Mouse (Mus musculus) embryo, embryonic 10.5 days (tissue): ENCODE measurements around the gene Ptprm.
A peak's percentile ranks its signal among the peaks of the same experiment; 100 is the strongest.

Source experiments
- DNase-seq: peaks from one replicate; pipeline ENCODE4 v3.0.0-alpha.2; 2015; ENCODE audit warnings: low spot score

Ptprm gene

DNA sequence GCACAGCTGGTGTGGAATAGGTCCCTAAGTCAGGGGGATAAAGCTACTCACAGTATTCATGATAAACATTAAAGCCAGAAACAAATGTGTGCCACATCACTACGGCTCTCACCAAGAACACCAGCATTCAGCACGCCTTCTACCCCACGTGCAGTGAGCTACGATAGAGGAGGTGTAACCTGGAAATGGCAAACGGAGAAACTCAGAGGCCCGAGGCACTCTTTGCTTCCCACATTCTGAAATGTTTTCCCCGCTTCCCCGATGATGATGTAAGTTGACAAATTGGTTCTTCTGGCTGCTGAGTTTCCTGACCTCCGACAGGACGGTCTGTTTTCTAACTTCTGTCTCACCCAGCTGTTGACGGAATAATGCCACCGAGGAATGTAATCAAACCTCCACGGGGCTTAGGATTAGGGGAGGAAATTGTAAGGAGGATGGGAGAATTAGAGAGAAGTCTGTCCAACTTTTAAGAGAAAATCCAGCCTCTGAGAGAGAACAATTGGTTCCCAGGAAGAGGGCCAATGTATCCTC is 72.6 kb downstream of the Ptprm start:
- peak; percentile 19 for DNase-seq

DNA sequence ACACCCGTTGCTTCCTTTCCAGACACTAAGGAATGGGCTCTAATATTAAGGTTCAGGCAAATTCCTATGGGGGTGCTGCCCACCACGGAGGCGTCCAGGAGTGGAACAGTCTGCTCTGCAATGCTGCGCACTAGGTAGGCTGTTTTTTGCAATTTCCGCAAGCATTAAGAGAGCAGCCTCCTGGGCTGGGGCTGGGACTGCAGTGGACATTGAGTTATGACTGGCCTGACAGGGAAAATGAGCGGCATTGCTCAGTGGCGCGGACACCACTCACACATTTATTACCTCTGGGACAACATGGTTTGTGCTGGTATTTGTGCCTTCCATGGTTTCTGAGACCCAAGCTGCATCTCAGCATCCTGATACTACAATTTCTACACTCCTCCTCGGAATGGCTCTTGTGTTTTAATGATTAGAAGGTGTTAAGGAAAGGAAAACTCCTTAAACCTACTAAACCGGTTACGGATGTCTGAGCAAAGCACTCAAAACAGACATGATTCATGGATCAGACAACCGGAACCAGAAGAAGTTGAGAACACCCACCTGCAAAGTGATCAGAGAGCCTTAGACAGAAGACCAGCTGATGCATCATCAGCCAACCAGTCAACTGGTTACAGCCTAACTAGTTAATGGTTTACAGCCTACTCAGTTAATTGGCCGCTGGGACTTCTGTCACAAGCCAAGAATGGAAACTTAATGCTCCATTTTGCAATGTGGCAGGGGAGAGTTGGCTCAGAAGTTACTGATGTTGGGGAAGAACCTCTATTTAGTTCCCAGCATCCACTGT is 76.9 kb downstream of the Ptprm start:
- DNase-seq, result no peak

DNA sequence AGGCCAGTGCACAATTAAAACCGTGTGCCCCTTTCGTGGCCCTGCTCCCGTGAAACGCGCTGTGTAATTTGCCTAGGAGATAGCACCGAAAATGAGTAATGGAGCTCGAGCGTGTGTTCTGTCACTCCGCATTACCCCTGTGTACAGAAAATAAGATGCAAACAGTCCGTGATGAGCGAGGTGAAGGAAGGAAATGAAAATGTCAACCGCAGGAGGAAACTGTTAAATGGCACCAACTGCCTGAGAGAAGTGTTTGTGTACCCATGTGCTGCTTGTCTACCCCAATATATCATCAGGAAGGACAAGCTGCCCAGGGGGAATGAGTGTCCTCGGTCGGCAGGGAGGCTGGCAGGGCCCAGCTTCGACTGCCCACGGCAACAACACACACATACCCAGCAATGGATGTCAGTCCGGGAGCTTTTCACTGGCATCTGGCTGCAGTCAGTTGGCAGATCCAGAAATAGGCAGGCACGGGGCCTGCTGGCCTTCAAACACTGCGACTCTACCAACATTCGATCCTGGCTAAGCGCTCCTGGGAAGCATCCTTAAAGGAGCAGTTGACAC is 79.6 kb downstream of the Ptprm start:
- DNase-seq, result no peak

DNA sequence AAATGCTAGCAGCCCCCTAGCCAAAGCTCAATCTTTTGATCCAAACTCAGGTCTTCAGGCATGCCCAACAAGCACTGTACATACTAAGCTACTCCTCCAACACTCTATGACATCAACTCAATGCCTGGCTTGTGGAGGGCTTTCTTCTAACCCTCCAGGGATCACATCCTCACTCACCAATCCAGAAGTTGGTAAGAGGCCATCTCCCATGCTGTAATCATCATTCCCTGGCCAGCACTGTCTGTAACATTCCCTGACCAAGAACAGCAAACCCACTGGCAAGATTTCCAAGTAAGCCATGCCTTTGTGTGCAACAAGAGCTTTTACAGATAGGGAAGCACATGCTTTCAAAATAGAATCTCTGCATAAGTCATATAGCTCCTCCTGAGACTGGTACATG is 81.3 kb downstream of the Ptprm start:
- no peak for DNase-seq

DNA sequence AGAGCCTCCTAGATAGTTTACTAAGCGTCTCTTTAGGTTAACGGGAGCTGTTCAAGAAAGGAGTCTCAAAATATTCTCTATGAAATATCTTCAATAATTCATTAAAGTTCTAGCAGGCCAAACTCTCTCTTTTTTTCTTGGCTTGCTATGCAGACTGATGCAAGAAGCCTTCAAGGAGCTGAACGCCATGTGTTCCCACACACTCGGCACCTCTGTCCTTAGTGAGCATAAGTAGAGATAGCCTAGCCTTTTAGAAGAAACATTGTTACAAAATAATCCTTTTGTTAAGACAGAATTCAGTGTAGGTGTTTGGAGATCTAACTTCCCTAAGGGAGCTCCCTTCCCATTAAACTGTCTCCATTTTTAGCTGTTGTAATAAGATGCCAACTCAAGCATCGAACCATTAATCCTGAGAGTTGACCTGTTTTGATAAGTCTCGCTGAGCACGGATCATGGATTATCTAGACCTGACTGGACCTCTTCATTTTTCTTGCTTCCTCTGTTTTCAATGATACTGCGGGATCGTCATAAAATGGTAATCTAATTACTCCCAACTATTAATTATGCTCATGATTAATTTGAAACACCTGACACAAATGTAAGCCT is 85.7 kb downstream of the Ptprm start:
- DNase-seq, result no peak

DNA sequence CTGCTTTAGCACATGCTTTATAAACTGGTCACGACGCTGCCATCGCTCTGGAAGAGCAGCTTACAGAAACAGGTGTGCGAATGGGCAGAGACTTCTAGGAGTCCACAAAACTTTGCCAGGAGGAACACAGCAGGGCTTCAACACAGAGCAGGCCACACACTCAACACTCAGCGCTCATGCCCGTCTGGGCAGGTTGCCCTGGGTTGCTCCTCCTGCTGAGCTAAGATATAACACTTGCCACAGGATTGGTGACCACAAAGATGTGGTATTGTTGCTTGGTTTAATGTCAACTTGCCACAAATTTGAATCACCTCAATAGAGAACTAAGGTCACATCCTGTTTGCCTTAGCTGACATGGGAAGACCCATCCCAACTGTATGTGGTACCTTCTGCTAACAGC is 88.0 kb downstream of the Ptprm start:
- no peak for DNase-seq

DNA sequence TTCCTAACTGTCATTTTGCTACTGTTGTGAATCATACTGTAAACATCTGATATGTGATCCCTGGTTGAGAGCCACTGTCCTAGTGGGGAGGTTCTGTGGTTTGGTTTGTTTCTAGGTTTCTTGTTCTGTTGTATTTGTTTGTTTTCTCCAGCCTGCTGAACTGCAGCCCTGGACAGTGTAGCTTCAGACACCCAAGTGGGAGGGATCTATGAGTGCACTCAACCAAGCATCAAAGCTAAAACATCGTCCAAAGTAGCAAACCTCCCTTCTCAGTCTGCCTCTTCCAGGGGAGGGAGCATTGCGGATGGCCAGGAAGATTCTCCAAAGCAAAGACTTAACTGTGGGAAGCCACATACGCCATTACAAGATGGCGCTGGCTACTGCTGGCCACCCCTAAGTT is 88.7 kb downstream of the Ptprm start:
- DNase-seq, result no peak

DNA sequence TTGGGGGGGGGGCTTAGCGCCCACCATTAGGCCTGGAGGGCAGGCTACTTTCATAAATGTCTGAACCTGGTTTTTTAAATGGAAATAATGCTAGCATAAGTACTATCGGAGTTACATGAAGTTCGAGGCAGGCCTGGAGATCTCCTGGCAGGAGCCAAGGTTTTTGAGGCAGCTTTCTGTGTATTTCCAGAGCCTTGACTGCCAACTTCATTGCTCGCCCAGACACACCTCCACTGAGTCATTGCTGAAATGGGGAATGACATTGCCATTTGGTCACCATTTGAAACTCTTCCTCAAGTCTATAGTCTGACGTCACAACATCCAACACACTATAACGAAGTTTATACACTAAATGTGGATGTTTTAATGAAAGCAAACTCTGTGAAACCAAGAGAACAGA is 89.5 kb downstream of the Ptprm start:
- DNase-seq, result no peak

DNA sequence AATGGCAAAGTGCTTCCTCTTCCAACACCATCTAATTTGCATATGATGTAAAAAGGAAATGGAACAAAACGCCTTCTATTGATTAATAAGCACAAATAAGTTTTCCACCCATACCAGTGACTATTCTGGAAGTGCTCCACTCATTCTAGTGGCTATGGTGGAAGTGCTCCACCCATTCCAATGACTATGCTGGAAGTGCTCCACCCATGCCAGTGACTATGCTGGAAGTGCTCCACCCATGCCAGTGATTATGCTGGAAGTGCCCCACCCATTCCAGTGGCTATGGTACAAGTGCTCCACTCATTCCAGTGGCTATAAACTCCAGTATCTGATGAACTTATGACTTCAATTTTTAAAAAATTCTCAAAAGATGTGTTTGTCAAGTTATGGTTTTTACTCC is 91.2 kb downstream of the Ptprm start:
- no peak for DNase-seq

DNA sequence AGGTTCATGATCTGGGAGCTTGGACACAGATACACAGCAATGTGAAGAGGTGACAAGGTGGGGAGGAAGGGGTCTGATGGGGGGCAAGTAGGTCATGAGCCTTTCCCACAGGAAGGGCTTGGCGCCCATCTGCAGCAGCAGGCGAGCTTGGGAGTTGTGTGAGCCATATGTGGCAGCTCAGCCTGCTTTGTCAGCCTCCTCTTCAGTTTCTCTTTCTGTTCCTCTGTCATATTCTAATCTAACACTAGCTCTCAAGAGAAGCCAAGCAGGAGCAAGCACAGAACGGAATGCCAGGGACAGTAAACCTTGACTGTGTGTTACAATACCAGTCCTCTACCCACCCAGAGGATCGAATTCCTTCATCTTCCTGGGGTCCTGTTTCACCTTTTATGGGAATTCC is 94.2 kb downstream of the Ptprm start:
- no peak for DNase-seq

DNA sequence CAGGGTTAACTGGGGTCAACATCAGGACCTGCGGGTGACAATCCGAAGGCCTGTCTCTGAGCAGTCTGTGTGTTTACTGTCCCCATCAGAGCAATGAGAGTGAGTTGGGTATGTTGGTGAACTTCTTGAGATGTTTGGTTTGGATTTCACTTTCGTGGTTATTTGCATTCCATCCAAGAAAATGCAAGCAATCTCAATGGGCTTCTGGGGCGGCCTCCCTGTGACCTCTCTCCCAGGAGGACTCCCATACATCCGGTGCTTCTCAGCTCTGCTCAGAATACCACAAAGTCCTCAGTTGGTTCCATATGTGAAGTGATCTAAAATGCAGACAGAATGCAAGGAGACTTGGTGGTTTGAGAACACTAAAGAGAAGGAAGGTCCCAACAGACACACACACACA is 96.5 kb downstream of the Ptprm start:
- DNase-seq, result no peak

DNA sequence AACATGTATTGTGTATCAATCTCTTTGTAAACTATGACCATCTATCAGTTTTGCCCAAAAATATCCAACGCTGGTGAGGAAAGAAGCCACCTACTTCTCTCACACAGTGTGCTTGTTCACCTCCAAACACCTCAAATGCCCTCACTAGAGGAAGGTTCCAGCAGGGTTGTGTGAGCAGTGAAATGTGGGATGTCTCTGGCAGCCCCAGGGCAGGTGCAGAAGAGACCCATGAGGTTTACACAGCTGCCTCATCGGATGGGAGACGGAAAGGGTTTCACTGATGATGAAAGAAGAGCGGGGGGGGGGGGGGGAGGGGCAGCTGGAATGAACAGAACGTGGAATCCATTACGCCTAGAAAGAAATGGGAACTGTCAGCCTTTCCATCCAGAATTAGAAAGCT is 98.1 kb downstream of the Ptprm start:
- DNase-seq, result no peak

DNA sequence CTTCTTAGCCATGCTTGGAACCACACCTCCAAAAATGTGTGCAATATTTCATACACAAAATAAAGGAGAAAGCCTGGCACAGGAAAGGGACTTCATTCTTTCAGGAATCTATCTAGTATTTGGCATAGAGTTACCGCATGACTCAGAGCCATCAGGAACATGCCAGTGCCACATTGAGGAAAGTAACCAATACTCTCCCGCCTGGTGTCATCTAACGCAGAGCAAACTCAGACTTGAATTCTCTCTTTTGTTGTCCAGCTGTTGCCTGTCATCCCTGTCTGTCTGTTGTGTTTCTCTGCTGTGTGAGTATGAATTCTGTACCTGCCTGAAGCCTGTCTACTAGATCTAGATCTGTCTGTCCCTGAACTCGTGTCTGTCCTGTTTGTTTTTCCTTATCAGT is 100.8 kb downstream of the Ptprm start:
- DNase-seq, result no peak

DNA sequence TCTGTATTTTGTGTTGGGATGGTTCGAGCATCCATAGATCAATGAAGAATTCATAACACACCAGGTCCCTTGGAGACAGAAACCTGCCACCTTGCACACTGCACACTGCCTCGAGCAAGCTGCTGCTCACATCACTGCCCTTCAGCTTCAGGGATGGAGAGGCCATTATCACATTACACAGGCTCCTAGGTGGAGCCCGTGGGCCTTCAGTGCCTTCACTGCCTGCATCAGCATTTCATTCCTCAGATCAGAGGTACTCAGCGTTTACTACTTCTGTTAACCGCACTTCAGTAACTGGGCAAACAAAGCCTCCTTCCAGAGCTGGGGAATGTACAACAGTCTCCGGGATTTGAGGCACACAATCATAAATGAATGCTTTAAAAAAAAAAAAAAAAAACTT is 101.3 kb downstream of the Ptprm start:
- no peak for DNase-seq

DNA sequence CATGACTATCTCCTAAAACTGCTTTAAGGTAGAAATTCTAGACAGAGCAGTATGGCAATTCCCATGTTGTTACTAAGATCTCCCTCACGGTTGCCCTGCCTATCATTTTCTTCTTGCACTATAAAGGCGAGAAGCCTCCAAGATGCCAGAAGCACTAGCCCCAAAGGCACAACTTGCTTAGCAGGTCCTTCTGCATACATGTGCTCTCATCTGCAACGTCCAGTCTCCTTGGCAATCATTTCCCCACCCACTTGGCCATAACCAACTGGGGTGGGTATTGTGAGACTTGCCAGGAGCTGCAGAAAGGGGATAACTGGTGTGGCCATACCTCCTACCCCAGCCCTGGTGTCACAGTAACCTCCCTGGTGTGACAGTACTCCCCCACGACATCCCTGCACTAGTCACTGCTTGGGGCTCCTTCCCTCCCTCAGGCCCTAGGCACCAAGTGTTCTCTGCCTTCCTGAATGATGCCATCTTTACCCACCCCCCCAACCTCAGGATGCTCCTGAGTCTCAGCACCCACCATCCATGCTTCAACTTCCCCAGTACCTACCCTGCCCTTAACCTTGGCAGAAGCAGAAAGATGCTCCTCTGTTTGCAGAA is 108.9 kb downstream of the Ptprm start:
- no peak for DNase-seq

DNA sequence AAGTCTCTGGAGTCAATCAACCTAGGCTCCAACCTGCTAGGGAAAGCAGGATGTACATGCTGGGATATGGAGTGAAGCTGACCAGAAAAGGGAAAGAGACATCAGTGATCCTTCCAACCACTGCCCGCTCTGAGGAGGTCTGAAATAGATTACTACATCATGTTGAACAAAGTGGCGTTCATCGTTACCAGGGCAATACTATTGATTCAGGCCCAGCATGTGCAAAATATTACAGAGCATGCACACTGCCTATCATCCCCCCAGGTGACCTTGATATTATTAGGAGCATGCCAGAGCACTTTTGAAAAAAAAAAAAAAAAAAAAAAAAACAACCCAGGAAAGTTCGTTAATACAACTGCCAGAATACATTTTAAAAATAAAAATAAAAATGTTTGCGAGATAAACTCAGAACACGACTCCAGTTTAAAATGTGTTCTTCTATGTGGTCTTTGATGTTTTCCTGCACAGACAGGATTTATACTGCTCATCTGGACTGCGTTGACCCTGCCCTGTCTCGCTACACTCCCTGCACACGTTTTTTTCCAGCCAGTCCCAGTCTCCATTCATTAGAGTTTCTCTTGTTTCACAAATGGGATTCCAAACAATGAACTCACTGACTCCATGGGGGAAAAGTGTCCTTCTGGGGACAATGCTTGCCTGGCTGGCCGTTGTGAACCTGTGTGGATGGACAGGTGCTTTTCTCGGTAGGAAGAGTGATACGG is 111.3 kb downstream of the Ptprm start:
- peak; percentile 50 for DNase-seq

DNA sequence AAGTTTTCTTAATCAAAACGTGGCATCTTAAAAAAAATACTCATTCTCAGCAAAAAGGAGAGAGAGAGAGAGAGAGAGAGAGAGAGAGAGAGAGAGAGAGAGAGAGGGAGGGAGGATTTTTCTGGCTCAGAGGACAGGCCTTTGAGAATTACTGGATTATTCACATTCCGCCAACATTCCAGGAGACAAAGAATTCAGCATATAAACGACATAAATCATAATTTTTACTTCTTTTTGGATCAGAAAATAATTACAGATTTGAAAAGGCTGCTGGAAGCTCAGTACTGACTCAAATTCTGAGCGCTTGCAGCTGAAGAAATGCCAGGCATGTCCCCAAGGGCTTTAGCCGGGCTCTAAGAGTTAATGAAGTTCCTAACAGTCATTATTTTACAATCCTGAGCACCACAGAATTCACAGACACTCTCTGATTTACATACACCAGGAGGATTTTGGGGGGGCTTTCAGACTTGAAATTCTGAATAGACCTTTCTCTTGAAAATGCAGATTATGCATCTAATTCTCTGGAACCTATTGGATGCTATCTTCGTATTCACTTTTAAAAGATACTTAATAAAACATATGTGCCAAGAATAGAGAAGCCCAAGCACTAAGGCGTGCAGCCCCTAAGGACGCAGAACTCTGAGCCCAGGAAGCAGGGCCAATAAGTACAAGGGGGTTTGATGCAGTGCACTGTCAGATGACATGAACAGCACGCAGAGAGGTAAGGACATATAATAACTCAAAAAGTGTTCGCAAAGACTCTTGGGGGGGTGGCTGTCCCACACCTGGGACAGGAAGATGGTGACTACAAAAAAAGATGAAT is 112.1 kb downstream of the Ptprm start:
- peak; percentile 22 for DNase-seq

DNA sequence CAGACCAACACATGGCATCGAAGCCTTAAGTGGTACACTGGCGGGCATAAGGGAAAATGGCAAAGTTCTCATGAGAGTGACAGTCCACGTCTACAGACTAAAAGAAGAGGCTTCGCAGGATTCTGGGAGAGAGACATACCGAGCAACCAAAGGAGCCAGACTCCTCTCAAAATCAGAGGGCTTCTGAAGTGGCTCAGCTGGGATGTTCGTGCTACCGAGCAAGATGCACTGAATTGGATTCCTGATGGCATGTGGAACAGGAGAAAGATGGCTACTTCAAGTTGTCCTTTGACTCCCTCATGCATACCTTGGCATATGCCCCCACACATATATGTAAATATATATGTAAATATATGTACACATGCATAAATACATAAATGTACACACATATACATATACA is 115.4 kb downstream of the Ptprm start:
- no peak for DNase-seq

DNA sequence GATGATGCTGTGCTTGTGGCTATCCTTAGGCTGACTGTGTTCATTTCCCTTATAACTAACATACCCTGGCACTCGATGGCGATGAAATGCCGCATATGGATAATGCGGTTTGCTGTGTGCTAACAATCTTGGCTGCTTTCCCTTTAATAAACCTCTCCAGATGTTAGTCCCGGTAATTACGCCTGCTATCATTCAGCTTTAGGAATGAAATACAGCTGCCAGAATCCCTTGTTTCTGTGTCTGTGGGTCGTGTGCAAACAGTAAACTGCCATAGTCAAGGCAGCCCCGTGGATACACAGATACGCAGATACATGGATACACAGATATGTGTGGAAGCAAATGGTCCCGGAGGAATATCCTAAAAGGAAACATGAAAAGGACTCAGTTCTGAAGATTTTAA is 116.8 kb downstream of the Ptprm start:
- no peak for DNase-seq

DNA sequence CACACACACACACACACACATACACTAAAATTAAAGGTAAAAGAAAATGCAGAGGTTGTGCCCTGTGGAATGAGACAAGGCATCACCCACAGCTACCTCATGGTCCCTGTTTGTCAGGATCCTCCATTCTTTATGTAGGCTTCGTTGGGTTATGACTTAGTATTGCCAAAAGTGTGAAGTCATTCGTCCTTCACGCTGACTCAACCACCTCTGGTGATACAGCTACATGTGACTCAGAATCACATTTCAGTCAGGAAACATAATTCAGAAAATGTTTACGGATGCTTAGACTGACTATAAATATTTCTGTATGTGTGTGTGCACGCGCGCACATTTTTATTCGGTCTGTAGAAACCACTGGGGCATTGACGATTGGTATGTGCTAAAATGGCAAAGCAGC is 121.2 kb downstream of the Ptprm start:
- DNase-seq, result no peak

DNA sequence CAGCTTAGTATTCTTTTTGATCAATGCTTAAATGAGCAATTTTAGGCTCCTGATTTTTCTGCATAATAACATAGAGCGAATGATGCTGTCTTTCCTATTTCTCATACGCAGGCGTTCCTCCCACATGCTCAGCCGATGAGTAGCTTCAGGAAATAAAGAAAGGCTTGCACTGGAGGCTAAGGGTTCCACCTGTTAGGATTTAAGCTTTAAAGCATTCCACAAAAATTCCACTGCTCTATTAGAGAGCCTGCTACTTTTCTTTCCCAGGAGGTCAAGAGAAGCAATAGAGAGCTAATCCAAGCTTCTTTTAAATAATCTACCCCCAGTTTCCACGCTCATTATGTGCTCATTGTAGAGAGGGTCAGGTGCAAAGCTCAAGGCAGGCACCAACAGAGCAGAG is 127.3 kb downstream of the Ptprm start:
- DNase-seq, result no peak

DNA sequence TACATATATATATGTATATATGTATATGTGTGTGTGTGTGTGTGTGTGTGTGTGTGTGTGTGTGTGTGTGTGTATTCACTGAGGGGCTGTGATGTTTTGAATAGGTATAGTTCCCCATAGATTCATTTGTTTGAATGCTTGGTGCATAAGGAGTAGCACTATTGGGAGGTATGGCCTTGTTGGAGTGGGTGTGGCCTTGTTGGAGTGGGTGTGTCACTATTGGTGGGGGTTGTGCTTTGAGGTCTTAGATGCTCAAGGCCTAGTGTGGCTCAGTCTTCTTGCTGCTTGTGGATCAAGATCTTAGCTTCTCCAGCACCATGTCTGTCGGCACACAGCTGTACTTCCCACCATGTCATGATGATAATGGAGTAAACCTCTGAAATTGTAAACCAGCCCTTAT is 138.9 kb downstream of the Ptprm start:
- no peak for DNase-seq
